Mouse (Mus musculus): ENCODE results near the gene Rpl29. TPM values are rescaled to one million over a fixed set of nuclear protein-coding genes. Genes with fewer than 3 reads are reported as not detected.

Rpl29 gene
- total and polyA plus RNA-seq, 3 experiments = 1,058 to 1,867 (median 1,257) TPM

- H3K79me2 ChIP-seq (replicated peaks; ENCODE audit: control insufficient read depth, extremely low read depth, insufficient read depth, poor library complexity, severe bottlenecking) = no peaks in the 10 kb centered on the region
- TF ChIP-seq KAT2A (IDR thresholded peaks at IDR 0.05; ENCODE audit: insufficient replicate concordance, low read length) (no peak), RCOR1 (conservative IDR thresholded peaks at IDR 0.05; ENCODE audit: low read depth, low read length) (no peak), USF2 (conservative IDR thresholded peaks at IDR 0.05; ENCODE audit: low read depth, low read length) (no peak), BHLHE40 (IDR thresholded peaks at IDR 0.05; ENCODE audit: low read depth, low read length) (no peak), SMC3 (IDR thresholded peaks at IDR 0.05; ENCODE audit: low read depth, low read length) (no peak), NRF1 (IDR thresholded peaks at IDR 0.05; ENCODE audit: low read depth, low read length) (no peak), ELF1 (IDR thresholded peaks at IDR 0.05; ENCODE audit: low read depth, low read length) (no peak), JUND (conservative IDR thresholded peaks at IDR 0.05; ENCODE audit: low read depth, low read length) (no peak), PAX5 (IDR thresholded peaks at IDR 0.05; ENCODE audit: low read length) (no peak), MYC (IDR thresholded peaks at IDR 0.05; ENCODE audit: low read depth, low read length) (no peak), MXI1 (IDR thresholded peaks at IDR 0.05; ENCODE audit: low read depth, low read length) (no peak), POLR2AphosphoS2 (IDR thresholded peaks at IDR 0.05; ENCODE audit: low read depth, low read length) (no peak), ZNF384 (IDR thresholded peaks at IDR 0.05; ENCODE audit: low read depth, low read length) (no peak), CHD2 (IDR thresholded peaks at IDR 0.05; ENCODE audit: low read length) (no peak)
- H3K9me3 ChIP-seq (replicated peaks; ENCODE audit: low read length) = peaks cover 2% of the 10 kb centered on the region
- DNase-seq (ENCODE audit: extremely low read depth) = no peak
- no peak overlapping the region for H3K4me3 ChIP-seq (replicated peaks in 1 of 3; ENCODE audit: low read depth in 2 of 3, low read length in 2 of 3, poor library complexity in 1 of 3)
- dilution Hi-C loops (cut with MboI; ENCODE audit: extremely low pct_ligation_motif_present, extremely low pct_unique_long_range_greater_than_20kb, low sequenced_read_pairs) (no loop called here), in situ Hi-C loops (cut with MboI; ENCODE audit: low pct_ligation_motif_present, low pct_unique_long_range_greater_than_20kb, low sequenced_read_pairs) (loop anchor here (5.0 kb wide), 2 partner anchors 44 to 104 kb away; partner anchors contain the start of gene Dusp7)
- H3K36me3 ChIP-seq (replicated peaks in 1 of 2; ENCODE audit: control insufficient read depth in 1 of 2, insufficient read depth in 1 of 2, low read length in 1 of 2) = no peaks in the 10 kb centered on the region
- no peak overlapping the region for H3K27ac ChIP-seq (ENCODE audit: insufficient read depth, low read depth)
- no peak overlapping the region for H3K4me2 ChIP-seq (ENCODE audit: insufficient read depth, low read depth, poor library complexity, severe bottlenecking)
- no peak overlapping the region for H3K9ac ChIP-seq (ENCODE audit: insufficient read depth, low read depth)
- H3K27me3 ChIP-seq (replicated peaks) = no peaks in the 10 kb centered on the region
- H3K4me1 ChIP-seq (ENCODE audit: control insufficient read depth in 1 of 2, insufficient read depth in 2 of 2) = peaks cover 32 to 48% of the 10 kb centered on the region in 2 experiments
Observed at GRCm38 (mm10) chr9:106411729-106412128, 17.5 kb upstream of the Rpl29 start.

GRCm38 (mm10) chr9:106412210-106412609 lies 17.0 kb upstream of the Rpl29 start:
- Histone ChIP-seq H3K4me3 (replicated peaks in 1 of 3; ENCODE audit: low read depth in 2 of 3, low read length in 2 of 3, poor library complexity in 1 of 3) (no peak overlapping the region), H3K27me3 (replicated peaks) (no peaks in the 10 kb centered on the region), H3K36me3 (replicated peaks in 1 of 2; ENCODE audit: control insufficient read depth in 1 of 2, insufficient read depth in 1 of 2, low read length in 1 of 2) (no peaks in the 10 kb centered on the region), H3K27ac (ENCODE audit: insufficient read depth, low read depth) (no peak overlapping the region), H3K4me2 (ENCODE audit: insufficient read depth, low read depth, poor library complexity, severe bottlenecking) (no peak overlapping the region), H3K4me1 (ENCODE audit: control insufficient read depth in 1 of 2, insufficient read depth in 2 of 2) (peaks cover 27 to 43% of the 10 kb centered on the region in 2 experiments), H3K9me3 (replicated peaks; ENCODE audit: low read length) (peaks cover 2% of the 10 kb centered on the region), H3K79me2 (replicated peaks; ENCODE audit: control insufficient read depth, extremely low read depth, insufficient read depth, poor library complexity, severe bottlenecking) (no peaks in the 10 kb centered on the region), H3K9ac (ENCODE audit: insufficient read depth, low read depth) (no peak overlapping the region)
- in situ Hi-C loops (cut with MboI; ENCODE audit: low pct_ligation_motif_present, low pct_unique_long_range_greater_than_20kb, low sequenced_read_pairs) (loop anchor here (5.0 kb wide), 2 partner anchors 45 to 105 kb away; partner anchors contain the start of gene Dusp7), dilution Hi-C loops (cut with MboI; ENCODE audit: extremely low pct_ligation_motif_present, extremely low pct_unique_long_range_greater_than_20kb, low sequenced_read_pairs) (no loop called here)
- DNase-seq (ENCODE audit: extremely low read depth) = no peak
- TF ChIP-seq ETS1 (conservative IDR thresholded peaks at IDR 0.05; ENCODE audit: low read depth, low read length) (no peak), ZC3H11A (IDR thresholded peaks at IDR 0.05; ENCODE audit: low read depth, low read length) (no peak)

Data from CH12.LX (cell line).